Mouse (Mus musculus): ENCODE results near the gene Mb21d2.

Gene Mb21d2

GRCm38 (mm10) chr16:28902620-28903565 lies 26.6 kb downstream of the Mb21d2 start:
- no peak for DNase-seq (ENCODE audit: low read depth, low spot score)

- no peak for DNase-seq (ENCODE audit: low read depth, low spot score)
These were observed 30.3 kb downstream of the Mb21d2 start for GRCm38 (mm10) chr16:28899161-28899540.

GRCm38 (mm10) chr16:28898509-28899160 lies 30.8 kb downstream of the Mb21d2 start:
- DNase-seq (ENCODE audit: low read depth, low spot score): no peak

- no peak for DNase-seq (ENCODE audit: low read depth, low spot score)
These were observed 32.9 kb downstream of the Mb21d2 start for GRCm38 (mm10) chr16:28896571-28896970.

GRCm38 (mm10) chr16:28894872-28895271 lies 34.6 kb downstream of the Mb21d2 start:
- no peak for DNase-seq (ENCODE audit: low read depth, low spot score)

- no peak for DNase-seq (ENCODE audit: low read depth, low spot score)
These were observed 36.2 kb downstream of the Mb21d2 start for GRCm38 (mm10) chr16:28893266-28893665.

- no peak for DNase-seq (ENCODE audit: low read depth, low spot score)
These were observed 43.2 kb downstream of the Mb21d2 start for GRCm38 (mm10) chr16:28886201-28886745.

GRCm38 (mm10) chr16:28885474-28885873 lies 44.0 kb downstream of the Mb21d2 start:
- DNase-seq (ENCODE audit: low read depth, low spot score): no peak

GRCm38 (mm10) chr16:28884661-28885060 lies 44.8 kb downstream of the Mb21d2 start:
- no peak for DNase-seq (ENCODE audit: low read depth, low spot score)

GRCm38 (mm10) chr16:28883649-28884048 lies 45.8 kb downstream of the Mb21d2 start:
- no peak for DNase-seq (ENCODE audit: low read depth, low spot score)

- no peak for DNase-seq (ENCODE audit: low read depth, low spot score)
These were observed 46.6 kb downstream of the Mb21d2 start for GRCm38 (mm10) chr16:28882687-28883428.

- DNase-seq (ENCODE audit: low read depth, low spot score): no peak
These were observed 47.7 kb downstream of the Mb21d2 start for GRCm38 (mm10) chr16:28881787-28882186.

- no peak for DNase-seq (ENCODE audit: low read depth, low spot score)
These were observed 48.7 kb downstream of the Mb21d2 start for GRCm38 (mm10) chr16:28880756-28881155.

- no peak for DNase-seq (ENCODE audit: low read depth, low spot score)
These were observed 49.2 kb downstream of the Mb21d2 start for GRCm38 (mm10) chr16:28880307-28880681.

GRCm38 (mm10) chr16:28879636-28880306 lies 49.7 kb downstream of the Mb21d2 start:
- DNase-seq (ENCODE audit: low read depth, low spot score): no peak

- DNase-seq (ENCODE audit: low read depth, low spot score): no peak
These were observed 52.3 kb downstream of the Mb21d2 start for GRCm38 (mm10) chr16:28877162-28877662.

GRCm38 (mm10) chr16:28873404-28873895 lies 56.0 kb downstream of the Mb21d2 start:
- DNase-seq (ENCODE audit: low read depth, low spot score): no peak

GRCm38 (mm10) chr16:28870860-28871259 lies 58.6 kb downstream of the Mb21d2 start:
- DNase-seq (ENCODE audit: low read depth, low spot score): no peak

GRCm38 (mm10) chr16:28870456-28870855 lies 59.0 kb downstream of the Mb21d2 start:
- DNase-seq (ENCODE audit: low read depth, low spot score): no peak

GRCm38 (mm10) chr16:28868864-28869263 lies 60.6 kb downstream of the Mb21d2 start:
- DNase-seq (ENCODE audit: low read depth, low spot score): no peak

All from telencephalon, adult 2 months (tissue).